Mouse (Mus musculus) embryonic facial prominence, embryonic 11.5 days (tissue): ENCODE measurements around the gene Olfr1500. TPM values are rescaled to one million over a fixed set of nuclear protein-coding genes. Genes with fewer than 3 reads are reported as not detected.
"Not testable (repeated sequence)": the region's sequence is repeated elsewhere in the genome, so short reads cannot be mapped to it uniquely, and the experiment has no call there.

Experiments
- ATAC-seq: fragments of 200-750 bp; cut with Nextera tagmentation; replicated peaks from 2 replicates; pipeline ENCODE4 v1.8.0; 2017; ENCODE audit warnings: low read depth; ENCODE audit not compliant: insufficient number of reproducible peaks, low FRiP score, low TSS enrichment
- DNase-seq: peaks from one replicate; pipeline ENCODE4 v3.0.0-alpha.2; 2015; ENCODE audit warnings: low spot score
- H3K27ac ChIP-seq: fragments of 300-500 bp; sonication (generic); replicated peaks from 2 replicates; pipeline ENCODE4 v1.5.1; 2014; ENCODE audit warnings: mild to moderate bottlenecking, low read depth, low read length, control low read depth
- H3K27me3 ChIP-seq: fragments of 300-500 bp; sonication (generic); 2 replicates; pipeline ENCODE4 v1.6.1; 2014; ENCODE audit warnings: mild to moderate bottlenecking, low read length, moderate library complexity, mixed read lengths; ENCODE audit not compliant: control insufficient read depth, insufficient read depth
- H3K36me3 ChIP-seq: fragments of 300-500 bp; sonication (generic); replicated peaks from 2 replicates; pipeline ENCODE4 v1.6.1; 2014; ENCODE audit warnings: low read depth, mild to moderate bottlenecking, low read length, moderate library complexity, mixed read lengths; ENCODE audit not compliant: control insufficient read depth, insufficient read depth
- H3K4me1 ChIP-seq: fragments of 300-500 bp; sonication (generic); 2 replicates; pipeline ENCODE4 v1.6.1; 2014; ENCODE audit warnings: low read length, mixed read lengths; ENCODE audit not compliant: control insufficient read depth, insufficient read depth
- H3K4me2 ChIP-seq: fragments of 300-500 bp; sonication (generic); 2 replicates; pipeline ENCODE4 v1.6.1; 2014; ENCODE audit warnings: low read depth, mild to moderate bottlenecking, control low read depth, low read length, moderate library complexity
- H3K4me3 ChIP-seq: fragments of 300-500 bp; sonication (generic); 2 replicates; pipeline ENCODE4 v1.5.1; 2014; ENCODE audit warnings: low read depth, low read length, control low read depth
- H3K9ac ChIP-seq: fragments of 300-500 bp; sonication (generic); replicated peaks from 2 replicates; pipeline ENCODE4 v1.6.1; 2014; ENCODE audit warnings: mild to moderate bottlenecking, control low read depth, low read length
- H3K9me3 ChIP-seq: fragments of 300-500 bp; sonication (generic); replicated peaks from 2 replicates; pipeline ENCODE4 v1.6.1; 2016; ENCODE audit warnings: mild to moderate bottlenecking, low read length, inconsistent platforms, mixed read lengths; ENCODE audit not compliant: control insufficient read depth
- WGBS: fragments of 180-500 bp; shearing (Covaris S2); extraction: QIAGEN DNeasy Blood & Tissue Kit; methylation state at CpG from one replicate; pipeline ENCODE4 v1.1.7; 2014; 5-methylcytosine and 5-hydroxymethylcytosine counted together
- polyA plus RNA-seq: library from polyadenylated mRNA; unstranded; fragments of >200 nt; fragmentation: Nextera tagmentation; extraction: Ambion mirVana; gene quantifications from 2 replicates; pipeline ENCODE4 v1.2.1, GENCODE M21; 2014

Olfr1500 gene
- not detected in 2 replicates for polyA plus RNA-seq

- H3K27me3 ChIP-seq, result no peaks in the 10 kb centered on the region
- DNase-seq (no peak), ATAC-seq (no peak)
- no peaks in the 10 kb centered on the region for H3K9me3 ChIP-seq
- no peaks in the 10 kb centered on the region for H3K36me3 ChIP-seq
- H3K9ac ChIP-seq, result no peak within 1 kb of the TSS
- H3K4me2 ChIP-seq, result no peak within 1 kb of the TSS
- H3K4me3 ChIP-seq, result no peak within 1 kb of the TSS
- no peak within 1 kb of the TSS for H3K27ac ChIP-seq
- H3K4me1 ChIP-seq, result no peaks in the 10 kb centered on the region
Observed at GRCm38 (mm10) chr19:13830388-13830787, at the start of gene Olfr1500. Gene Olfr1500, minus strand, starts transcription at chr19:13830488.

DNA sequence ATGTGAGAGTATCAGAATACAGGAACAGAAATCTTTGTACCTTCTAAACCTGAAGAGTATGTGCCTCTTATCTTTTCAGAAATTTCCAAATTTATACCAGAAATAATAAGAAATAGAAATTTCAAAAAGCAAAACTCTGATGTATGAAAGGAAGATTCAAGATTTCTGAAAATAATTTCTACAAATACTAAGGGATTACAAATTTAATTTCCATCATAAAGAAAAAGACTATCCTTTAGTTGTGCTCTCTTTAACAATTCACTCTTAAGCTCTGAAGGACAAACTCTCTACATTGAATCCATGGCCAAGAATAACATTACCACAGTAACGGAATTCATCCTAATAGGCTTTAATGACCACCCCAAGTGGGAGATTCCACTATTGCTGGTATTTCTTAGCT, 31.2 kb upstream of the Olfr1500 start, which contains the start of gene Olfr1502:
TSS of gene Olfr1502 (plus strand) at position 301 of the 400 bp plus-strand sequence.
- ATAC-seq (no peak), DNase-seq (no peak)
- 81% methylated on average over 1 of the region's 1 CpGs for WGBS
- H3K27me3 ChIP-seq, result no peaks in the 10 kb centered on the region
- H3K4me1 ChIP-seq, result no peaks in the 10 kb centered on the region
- no peaks in the 10 kb centered on the region for H3K9me3 ChIP-seq
- no peak within 1 kb of the TSS for H3K4me3 ChIP-seq
- no peaks in the 10 kb centered on the region for H3K36me3 ChIP-seq
- H3K9ac ChIP-seq, result no peak within 1 kb of the TSS
- no peak within 1 kb of the TSS for H3K4me2 ChIP-seq
- no peak within 1 kb of the TSS for H3K27ac ChIP-seq

GRCm38 (mm10) chr19:13850592-13850991, 20.3 kb upstream of the Olfr1500 start, which contains the start of gene Olfr1501:
Gene Olfr1501, minus strand, starts transcription at chr19:13850692.
- H3K9ac ChIP-seq, H3K9me3 ChIP-seq, H3K27me3 ChIP-seq, DNase-seq, H3K36me3 ChIP-seq, H3K4me2 ChIP-seq, H3K4me3 ChIP-seq, H3K4me1 ChIP-seq, ATAC-seq, H3K27ac ChIP-seq: not testable (repeated sequence)

DNA sequence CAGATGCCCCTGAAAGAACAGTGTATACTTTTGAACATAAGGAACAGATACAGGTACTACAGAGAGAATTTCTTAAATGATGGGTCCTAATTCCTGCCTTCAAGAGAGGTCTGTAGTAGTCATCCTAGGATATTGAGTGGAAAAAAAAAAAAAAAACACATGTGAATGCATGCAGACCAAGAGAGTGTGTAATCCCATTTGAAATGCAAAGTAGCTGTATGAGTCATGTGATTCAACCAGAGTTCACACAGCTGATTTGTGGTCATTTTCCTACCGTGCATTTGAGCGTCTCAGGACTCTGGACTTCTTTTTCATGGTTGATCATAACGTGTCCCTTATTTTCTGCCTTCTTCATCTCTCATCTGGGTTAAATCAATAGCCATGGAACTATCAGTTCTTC, 1.8 kb downstream of the Olfr1500 start:
- 81% methylated on average over 3 of the region's 3 CpGs for WGBS
- DNase-seq (no peak), ATAC-seq (no peak)
- H3K9me3 ChIP-seq, result no peaks in the 10 kb centered on the region
- H3K9ac ChIP-seq, result no peak overlapping the region
- no peak overlapping the region for H3K4me3 ChIP-seq
- no peaks in the 10 kb centered on the region for H3K27me3 ChIP-seq
- no peaks in the 10 kb centered on the region for H3K36me3 ChIP-seq
- H3K4me1 ChIP-seq, result no peaks in the 10 kb centered on the region
- H3K27ac ChIP-seq, result no peak overlapping the region
- H3K4me2 ChIP-seq, result no peak overlapping the region

DNA sequence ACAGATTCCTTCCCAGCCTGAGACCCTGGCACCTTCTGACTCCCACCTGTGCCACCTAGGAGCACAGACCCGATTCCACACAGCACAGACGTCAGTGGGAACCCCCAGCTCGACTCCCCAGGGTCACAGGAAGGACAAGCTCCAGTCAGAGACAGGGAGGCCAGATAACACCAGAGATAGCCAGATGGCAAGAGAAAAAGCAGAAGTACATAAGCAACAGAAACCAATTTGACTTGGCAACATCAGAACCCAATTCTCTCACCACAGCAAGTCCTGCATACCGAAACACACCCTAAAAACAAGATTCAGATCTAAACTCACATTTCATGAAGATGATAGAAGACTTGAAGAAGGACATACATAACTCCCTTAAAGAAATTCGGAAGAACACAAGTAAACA, 9.4 kb downstream of the Olfr1500 start:
- H3K4me1 ChIP-seq, result no peaks in the 10 kb centered on the region
- H3K9ac ChIP-seq, result no peak overlapping the region
- H3K4me2 ChIP-seq, result no peak overlapping the region
- ATAC-seq, result no peak
- no peaks in the 10 kb centered on the region for H3K27me3 ChIP-seq
- no peak overlapping the region for H3K27ac ChIP-seq
- no peak for DNase-seq
- no peak overlapping the region for H3K4me3 ChIP-seq
- 64% methylated on average over 5 of the region's 5 CpGs for WGBS
- H3K9me3 ChIP-seq, result no peaks in the 10 kb centered on the region
- H3K36me3 ChIP-seq, result no peaks in the 10 kb centered on the region

DNA sequence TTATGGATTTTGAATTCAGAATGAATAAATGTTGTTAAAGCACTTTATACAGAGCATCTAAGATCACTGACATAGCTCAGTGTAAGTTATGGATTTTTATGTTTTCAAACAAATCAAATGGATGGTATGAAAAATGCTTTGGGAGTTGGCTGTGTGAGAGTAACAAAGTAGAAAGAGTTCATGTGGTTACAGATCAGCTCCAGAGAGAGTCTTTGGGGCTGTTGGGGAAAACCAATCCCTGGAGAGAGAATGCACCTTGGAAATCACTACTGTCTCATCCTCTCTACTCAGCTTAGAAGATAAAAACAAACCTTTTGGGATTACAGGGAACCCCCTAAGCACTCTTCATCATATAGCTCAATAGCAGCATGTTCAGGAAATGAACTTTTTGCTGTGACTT, 10.9 kb downstream of the Olfr1500 start, which contains the start of gene Olfr1499:
TSS of gene Olfr1499 (minus strand) at position 101 of the 400 bp plus-strand sequence.
- no peak within 1 kb of the TSS for H3K4me2 ChIP-seq
- no peak for ATAC-seq
- no peaks in the 10 kb centered on the region for H3K27me3 ChIP-seq
- H3K9ac ChIP-seq, result no peak within 1 kb of the TSS
- no peak within 1 kb of the TSS for H3K27ac ChIP-seq
- no peak within 1 kb of the TSS for H3K4me3 ChIP-seq
- H3K36me3 ChIP-seq, result no peaks in the 10 kb centered on the region
- no peaks in the 10 kb centered on the region for H3K4me1 ChIP-seq
- no peaks in the 10 kb centered on the region for H3K9me3 ChIP-seq
- no peak for DNase-seq

DNA sequence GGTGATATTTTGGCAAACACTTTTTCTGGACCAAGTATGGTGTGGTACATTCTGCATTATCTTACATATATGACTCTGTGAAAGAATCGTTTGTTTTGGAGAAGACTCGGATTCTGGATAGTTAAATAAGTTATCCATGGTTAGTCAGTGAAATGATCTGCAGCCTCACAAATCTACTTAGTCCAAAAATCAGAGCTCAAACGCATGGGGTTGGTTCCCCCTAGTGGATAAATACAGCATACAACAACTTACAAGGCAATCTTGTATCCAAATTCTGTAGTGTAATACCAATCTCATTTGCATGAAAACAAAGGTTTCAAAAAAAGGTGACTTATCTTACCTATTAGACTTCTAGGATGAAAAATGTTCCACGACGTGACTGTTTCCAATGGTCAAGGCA, 11.5 kb downstream of the Olfr1500 start:
- no peaks in the 10 kb centered on the region for H3K4me1 ChIP-seq
- no peaks in the 10 kb centered on the region for H3K9me3 ChIP-seq
- no peak overlapping the region for H3K27ac ChIP-seq
- DNase-seq, result peak; percentile 9
- no peak overlapping the region for H3K4me2 ChIP-seq
- 31% methylated on average over 5 of the region's 5 CpGs for WGBS
- ATAC-seq, result no peak
- no peaks in the 10 kb centered on the region for H3K36me3 ChIP-seq
- H3K9ac ChIP-seq, result no peak overlapping the region
- no peak overlapping the region for H3K4me3 ChIP-seq
- no peaks in the 10 kb centered on the region for H3K27me3 ChIP-seq

- no peak overlapping the region for H3K27ac ChIP-seq
- H3K4me1 ChIP-seq, result no peaks in the 10 kb centered on the region
- DNase-seq, result no peak
- H3K4me2 ChIP-seq, result no peak overlapping the region
- H3K36me3 ChIP-seq, result no peaks in the 10 kb centered on the region
- H3K27me3 ChIP-seq, result no peaks in the 10 kb centered on the region
- no peaks in the 10 kb centered on the region for H3K9me3 ChIP-seq
- H3K4me3 ChIP-seq, result no peak overlapping the region
- no peak for ATAC-seq
- WGBS, result 68% methylated on average over 2 of the region's 2 CpGs
- H3K9ac ChIP-seq, result no peak overlapping the region
Observed at GRCm38 (mm10) chr19:13812823-13813222, 17.5 kb downstream of the Olfr1500 start.
